Mouse (Mus musculus) left cerebral cortex, adult 11 months (tissue): Measurements from ENCODE around the gene Lhx1.

Experiments used
- DNase-seq: peaks from one replicate; pipeline ENCODE4 v3.0.0; 2022; ENCODE audit warnings: low spot score

Lhx1 gene

DNA sequence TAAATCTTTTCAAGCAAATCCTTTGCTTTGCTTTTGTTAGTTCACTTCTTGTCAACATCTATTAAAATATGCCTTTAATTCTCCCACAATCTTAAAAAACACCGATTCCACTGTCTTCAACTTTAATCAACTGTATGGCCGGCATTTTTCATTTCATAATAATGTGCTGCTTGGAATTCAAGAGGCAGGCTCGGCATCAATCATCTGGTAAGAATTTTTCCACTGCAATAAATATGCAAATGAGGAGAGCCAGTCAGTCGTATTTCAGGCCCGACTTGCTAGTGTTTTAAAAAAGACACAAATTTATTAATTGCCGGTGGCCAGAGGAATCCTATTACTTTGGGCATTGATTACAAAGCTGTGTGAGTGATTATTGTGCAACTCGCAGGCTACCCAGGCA is 43.7 kb downstream of the Lhx1 start:
- no peak for DNase-seq

GRCm38 (mm10) chr11:84480451-84480850 is 44.9 kb downstream of the Lhx1 start:
- no peak for DNase-seq

GRCm38 (mm10) chr11:84476641-84477040 is 48.7 kb downstream of the Lhx1 start:
- DNase-seq = no peak

DNA sequence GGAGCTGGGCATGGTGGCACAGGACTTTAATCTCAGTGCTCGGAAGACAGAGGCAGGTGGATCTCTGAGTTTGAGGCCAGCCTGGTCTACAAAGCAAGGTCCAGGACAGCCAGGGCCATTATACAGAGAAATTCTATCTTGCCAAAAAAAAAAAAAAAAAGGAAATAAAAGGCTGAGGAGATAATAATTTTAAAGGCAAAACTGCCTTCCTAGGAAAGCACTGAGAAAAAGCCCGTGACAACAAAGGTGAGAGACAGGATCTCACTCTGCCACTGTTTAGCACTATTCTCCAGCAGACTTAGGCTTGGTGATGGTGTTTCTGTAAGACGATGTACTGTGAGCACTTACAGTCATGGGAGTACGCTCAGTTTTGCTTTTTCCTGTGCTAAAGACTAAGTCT is 49.3 kb downstream of the Lhx1 start:
- DNase-seq = no peak

DNA sequence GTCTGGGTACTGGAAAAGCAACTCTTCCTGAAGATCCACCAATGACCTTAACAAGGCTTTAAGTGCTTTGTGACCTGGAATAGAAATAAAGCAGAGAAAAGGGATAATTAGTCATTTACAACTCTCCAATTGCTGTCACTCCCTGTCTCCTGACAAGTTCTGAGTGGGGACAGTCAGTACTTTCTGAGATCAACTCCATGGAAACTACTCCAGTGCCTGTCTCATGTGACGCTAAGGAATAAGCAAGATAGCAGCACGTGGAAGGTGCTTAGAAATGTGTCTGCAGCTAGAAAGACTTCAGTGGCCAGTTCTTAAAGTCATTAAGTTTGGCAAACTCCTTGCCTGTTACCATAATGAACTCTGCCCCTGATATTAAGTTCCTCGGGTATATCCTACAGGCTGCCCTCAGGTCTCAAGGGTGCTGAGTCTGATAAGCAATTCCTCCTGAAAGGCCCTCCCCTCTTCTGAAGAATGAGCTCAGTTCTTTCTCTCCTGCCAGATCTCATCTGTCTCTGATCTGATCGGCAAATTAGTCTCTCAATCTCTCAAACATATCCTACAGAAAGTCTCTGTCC is 52.2 kb downstream of the Lhx1 start:
- DNase-seq = no peak
